Mouse (Mus musculus) skeletal muscle tissue, adult 2 months (tissue): ENCODE data around the gene Zmynd8.

ENCODE experiments used
- DNase-seq: peaks from one replicate; pipeline ENCODE4 v3.0.0-alpha.2; 2012; ENCODE audit warnings: low read depth, low spot score

The Zmynd8 gene

DNA sequence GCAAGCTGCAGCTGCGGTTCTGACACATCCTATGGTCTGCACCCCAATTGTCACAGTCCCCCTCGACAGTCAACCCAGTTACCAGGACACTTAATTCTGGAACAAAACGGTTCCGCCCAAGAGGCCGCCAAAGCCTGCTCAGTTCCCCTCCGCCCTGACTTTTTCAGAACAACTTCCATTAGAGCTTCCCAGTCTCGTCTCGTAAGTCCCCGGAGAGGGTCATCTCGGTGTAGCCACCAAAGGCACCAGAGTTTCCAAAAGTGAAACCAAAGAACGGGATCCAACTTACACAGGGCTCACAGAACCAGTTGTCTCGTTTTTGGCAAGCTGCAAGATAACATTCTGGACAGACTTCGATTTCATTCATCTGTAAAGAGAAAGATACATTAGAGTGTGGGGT, 64.2 kb downstream of the Zmynd8 start:
- DNase-seq: no peak

DNA sequence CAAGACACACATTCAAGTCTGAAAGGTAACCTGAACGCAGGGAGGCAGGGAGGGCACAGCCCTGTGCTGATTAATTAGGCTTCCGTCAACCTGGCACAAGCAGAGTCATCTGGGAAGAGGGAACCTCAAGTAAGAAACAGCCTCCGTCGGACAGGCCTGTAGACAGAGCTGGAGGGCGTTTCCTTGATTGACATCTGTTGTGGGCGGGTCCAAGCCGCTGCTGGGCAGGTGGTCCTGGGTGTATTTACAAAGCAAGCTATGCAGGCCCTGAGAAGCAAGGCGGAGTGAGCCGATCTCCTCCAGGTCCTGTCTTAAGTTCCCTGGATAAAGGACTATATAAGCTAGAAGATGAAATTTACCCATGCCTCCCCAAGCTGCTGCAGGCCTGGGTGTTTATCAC, 65.3 kb downstream of the Zmynd8 start:
- no peak for DNase-seq

DNA sequence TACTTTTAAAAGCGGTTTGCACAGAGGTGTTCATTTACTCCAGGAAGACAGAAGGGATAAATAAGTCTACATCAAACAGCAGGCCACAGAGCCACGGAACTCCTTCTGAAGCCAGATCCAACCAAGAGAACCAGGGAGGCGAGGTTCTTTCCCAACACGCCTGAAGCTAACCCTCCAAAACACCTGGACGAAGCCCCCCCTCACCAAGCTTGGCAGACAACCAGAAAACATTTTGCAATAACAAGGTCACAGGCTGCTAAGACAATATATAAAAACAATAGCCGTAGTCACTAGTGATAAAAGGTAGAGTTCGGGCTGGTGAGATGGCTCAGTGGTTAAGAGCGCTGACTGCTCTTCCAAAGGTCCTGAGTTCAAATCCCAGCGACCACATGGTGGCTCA, 66.1 kb downstream of the Zmynd8 start:
- DNase-seq: no peak

DNA sequence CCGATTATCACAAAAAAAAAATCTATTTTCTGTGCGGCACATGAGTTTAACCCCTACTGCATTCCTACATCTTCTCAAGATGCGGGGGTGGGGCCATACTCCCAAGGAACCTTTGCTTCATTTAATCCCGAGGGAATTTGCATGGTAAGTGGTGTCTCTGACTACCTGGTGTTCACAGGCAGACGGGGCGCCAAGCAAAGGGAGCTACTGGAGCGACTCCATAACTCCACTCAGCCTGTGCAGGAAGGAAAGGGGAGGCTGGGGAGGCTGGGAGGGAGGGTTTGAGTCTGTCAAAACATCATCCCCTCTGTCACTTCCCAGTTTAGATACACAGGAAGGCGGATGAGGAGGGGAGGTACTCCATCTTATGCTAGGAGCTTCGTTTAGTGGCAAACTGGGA, 66.5 kb downstream of the Zmynd8 start:
- DNase-seq: no peak

DNA sequence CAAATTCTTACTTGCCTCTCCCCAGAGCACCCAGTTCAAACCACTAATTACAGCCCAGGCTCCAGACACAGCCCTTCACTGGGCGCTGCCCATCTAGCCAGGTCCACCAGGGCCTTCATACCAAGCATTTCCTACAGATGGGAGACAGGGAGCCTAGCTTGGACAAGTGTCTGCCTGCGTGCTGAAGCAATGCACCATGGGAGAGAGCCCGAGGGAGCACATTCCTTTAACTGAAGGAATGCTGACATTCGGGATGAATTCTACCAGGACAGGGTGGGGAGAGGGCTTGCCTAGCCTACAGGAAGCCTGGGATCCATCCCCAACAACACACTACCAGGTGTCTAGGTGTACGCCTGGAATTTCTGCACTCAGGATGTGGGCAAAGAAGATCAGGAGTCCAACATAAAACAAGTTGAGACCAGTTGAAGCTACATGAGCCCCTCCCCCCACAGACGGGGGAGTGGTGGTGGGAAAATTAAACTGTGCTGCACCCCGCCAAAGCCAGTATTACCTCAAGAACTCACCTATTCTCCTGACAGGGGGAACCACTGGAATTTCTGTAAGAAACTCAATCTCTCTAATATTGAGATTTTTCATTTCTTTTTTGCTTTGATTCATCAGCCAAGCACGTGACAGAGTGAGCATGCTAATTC, 67.1 kb downstream of the Zmynd8 start:
- no peak for DNase-seq

DNA sequence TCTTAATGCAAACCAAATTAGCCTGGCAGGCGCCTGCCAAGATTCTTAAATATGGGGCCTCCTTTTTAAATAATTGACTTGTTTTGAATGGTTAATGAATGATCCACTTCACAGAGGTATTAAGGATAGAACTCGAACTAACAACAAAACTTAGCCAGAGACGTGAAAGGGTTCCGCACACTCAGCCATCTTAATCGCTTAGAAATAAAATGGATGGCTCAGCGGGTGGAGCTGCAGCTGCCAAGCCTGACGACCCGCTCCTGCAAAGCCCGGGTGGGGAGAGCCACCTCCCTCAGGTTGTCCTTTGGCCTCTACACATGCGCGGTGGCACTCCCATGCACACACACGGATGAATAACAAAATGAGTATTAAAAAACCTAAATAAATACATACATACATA, 70.0 kb downstream of the Zmynd8 start:
- no peak for DNase-seq

DNA sequence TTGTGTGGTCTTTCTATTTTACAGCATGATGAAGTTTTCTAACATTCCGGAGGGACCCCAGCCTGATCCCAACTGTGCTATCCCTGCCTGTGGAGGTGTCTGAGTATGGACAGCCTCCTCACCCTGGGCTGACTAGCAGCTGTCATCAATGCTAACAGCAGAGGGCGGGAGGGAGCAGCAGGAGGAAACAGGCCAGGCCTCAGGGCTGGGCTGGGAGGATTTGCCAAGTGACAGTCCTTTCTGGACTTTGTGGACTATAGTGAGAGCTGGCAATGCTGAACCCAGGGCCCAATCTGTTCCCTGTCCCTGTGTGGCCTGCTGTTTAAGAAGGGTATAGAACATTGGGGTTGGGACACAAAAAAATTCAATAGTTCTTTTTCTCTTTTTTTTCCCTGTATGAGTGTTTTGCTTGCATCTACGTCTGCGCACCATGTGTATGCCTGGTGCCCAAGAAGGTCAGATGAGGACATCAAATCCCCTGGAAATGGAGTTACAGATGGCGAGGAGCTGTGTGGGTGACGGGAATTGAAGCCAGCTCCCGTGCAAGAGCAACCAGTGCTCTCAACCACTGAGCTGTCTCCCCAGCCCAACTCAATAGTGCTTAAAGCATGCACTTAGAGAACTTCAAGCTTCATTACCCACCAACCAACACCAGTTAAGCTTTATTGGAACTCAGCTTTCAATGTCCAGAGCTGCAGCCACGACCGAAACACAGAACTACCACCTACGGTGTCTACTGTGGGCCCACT, 72.7 kb downstream of the Zmynd8 start:
- DNase-seq: peak; percentile 79

DNA sequence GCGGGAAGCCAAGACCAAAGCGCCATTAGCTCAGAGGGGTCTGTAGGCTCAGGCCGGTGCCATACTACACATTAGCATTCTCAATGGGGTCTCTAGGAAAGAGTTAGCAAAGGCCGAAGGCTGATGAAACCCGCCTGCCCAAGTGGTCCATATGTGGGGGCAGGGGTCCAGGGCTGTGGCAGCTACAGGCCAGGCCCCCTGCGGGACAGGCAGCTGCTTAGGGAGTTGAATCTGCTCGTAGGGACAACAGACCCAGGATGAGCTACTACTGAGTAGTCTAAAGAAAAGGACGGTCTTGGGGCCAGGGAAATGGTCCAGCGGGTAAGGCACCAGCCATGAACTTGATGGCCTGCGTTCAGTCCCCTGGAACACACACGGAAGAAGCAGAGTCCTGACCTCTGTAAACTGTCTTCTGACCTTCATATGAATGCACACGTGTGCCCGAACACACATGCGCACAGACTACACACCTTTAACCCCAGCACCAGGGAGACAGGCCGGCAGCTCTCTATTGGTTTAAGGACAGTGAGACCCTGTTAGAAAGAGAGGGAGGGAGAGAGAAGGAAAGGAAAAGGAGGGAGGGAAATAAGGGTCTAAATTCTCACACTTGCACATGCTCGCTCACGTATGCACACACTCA, 73.4 kb downstream of the Zmynd8 start:
- DNase-seq: no peak

DNA sequence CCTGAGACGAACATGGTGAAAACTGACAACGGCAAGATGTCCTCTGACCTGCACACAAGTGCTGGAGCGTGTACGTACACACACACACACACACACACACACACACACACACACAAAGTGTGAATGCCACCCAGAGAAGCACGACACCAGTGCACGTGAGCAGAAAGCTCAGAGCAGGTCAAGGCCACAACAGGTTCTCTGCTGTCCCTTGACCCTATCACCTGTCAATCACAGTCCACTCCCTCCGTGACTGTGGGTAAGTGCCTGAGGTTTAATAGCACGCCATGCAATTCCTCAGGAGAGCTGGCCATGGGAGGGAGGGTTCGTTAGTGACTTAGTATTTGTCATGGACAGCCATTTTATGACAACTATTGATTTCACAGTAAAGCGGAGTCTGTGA, 74.0 kb downstream of the Zmynd8 start:
- DNase-seq: no peak

DNA sequence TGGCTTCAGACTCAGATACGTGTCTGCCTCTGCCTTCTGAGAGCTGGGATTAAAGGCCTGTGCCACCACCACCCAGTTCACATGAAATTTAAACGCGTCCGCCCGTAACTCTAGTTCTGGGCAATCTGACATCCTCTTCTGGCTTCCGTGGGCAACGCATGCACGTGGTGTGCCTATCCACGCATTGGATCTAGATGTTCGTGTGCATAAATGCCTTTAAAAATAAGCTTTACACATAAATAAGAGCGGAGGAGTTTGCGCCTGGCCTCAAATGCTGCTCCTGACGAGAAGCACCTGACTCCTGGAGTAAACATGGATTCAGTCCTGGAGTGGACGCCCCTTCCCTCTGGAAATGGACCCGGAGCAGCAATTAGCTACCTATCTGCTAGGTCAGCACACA, 76.3 kb downstream of the Zmynd8 start:
- DNase-seq: no peak

DNA sequence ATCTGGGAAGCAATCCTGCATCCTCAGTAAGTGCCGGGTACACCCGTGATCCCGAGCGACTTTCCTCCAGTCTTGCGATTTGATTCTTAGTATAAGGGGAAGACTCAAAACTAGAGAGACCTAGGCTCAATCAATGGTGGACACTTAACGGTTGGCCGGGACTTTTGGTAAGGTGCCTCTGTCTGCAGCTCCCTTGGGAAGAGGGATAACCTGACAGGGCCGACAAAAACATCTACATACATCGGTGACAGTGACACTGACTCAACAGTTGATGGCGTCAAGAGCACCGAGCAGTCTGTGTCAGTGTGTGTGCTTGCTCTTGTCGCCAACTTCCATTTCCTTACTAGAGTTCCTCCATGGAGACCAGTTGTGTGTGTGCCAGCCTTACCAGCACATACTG, 77.1 kb downstream of the Zmynd8 start:
- DNase-seq: no peak

DNA sequence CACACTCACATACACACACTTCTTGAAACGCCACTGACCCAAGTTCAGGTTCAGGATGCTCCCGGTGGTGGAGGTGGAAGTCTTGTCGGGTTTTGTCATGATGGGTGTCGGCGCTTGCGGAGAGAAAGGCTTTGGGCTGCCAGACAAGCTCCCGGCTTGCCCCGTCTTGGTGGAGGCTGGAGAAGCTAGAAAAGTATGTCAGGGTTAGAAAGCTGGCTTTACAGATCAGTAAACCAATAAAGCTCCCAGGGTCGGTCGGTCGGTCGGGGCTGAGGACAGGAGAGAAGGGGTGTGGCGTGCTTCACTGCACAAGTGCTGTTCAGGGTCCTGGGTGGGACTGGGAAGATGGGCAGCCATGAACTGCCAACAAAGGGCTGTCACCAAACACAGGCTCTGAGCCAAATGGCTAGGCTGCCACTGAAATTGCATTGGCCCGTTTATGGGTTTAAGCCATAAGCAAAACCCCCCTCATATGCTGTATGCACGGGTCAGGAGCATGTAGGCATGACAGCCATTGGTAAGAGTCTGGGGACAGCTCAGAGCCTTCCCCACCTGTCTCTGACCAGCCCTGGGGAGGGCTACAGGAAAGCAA, 78.2 kb downstream of the Zmynd8 start:
- DNase-seq: no peak

DNA sequence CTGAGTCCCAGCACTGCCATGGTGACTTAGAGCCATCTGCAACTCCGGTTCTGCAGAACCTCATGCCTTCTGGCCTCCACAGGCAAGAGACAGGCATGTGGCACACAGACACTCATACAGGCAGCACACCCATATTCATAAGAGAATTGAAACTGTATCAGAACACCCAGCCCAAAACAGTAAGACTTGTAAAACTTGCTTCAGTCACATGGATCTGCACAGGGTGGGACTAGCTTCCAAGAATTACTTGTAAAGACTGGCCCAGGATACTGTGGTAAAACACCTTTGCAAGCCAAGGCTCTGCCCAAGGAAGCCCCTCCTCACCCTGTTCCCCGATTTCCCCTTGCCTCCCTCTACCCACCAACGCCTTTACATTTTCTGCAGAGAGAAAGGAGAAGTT, 78.7 kb downstream of the Zmynd8 start:
- DNase-seq: no peak

DNA sequence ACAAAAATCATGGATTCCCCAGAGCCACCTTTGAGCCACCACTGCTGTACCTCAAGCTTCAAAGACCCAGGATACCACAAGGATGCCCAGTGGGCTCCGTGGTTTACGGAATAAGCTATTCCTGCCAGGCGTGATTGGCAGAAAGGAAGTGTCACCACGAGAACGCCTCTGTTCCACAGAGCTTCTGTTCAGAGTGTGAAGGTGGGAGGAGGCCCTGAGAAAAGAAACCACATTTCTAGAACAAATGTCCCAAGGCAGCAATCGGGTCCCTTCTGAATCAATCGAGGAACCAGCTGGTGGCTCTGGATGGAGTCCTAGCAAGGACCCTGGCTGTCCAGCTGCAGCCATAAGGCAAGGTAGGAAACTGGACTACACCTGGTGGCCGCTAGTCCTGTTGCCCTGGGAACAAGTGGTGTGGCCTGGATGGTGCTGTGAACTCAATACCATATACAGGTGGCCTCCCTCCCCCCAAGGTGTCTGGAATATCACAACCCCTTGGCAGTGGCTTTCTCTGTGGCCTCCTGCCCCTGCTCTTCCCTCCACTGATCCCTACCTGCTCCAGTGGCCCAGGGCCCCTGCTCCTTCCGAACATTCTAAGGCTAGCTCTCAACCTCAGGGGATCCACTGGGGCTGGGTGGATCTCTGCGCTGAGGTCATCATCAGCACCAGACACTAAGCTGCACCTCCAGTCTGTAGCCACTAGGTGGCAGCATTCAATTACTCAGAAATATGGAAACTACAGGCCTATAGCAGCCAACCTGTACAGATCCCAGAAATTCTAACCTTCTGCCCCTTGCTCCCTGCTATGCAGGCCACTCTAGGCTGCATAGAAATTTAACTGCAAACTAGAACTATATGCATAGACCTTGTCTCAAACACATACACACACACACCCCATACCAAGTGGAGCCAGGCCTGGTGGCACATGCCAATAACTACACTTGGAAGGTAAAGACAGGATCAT, 79.5 kb downstream of the Zmynd8 start:
- peak; percentile 73 for DNase-seq

DNA sequence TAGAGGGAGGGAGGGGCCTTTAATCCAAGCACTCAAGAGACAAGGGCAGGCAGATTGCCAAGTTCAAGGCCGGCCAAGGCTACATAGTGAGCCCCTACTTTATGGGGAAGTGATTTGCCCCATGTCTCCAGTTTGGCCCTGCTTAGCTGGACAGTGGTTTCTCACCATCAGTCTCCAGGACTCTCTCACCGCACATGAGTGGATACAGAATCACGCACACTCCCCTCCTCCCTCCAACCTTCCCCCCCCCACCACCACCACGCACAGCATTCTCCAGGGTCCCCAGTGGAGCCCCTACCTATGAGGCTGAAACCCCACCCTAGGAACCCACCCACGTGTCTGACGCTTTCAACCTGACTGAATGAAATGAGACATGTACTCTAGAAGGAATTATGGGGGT, 80.2 kb downstream of the Zmynd8 start:
- DNase-seq: no peak

DNA sequence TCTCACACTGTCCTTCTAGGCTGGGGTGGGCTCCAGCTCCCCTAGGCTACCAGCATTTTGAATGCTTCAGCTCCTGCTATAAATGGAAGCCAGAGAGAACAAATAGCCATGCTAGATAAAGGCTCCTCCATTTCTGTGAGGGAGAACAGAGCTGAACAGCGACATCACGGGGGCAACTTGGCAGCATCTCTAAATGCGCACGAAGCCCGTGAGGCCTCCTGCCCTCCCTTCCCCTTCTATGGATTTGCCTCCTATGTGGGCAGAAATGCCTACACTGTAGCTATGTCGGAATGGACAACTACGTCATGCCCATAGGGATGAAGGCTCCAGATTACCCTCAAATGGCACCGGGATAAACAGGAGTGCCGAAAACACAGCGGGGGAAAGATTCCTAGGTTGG, 81.4 kb downstream of the Zmynd8 start:
- DNase-seq: no peak

DNA sequence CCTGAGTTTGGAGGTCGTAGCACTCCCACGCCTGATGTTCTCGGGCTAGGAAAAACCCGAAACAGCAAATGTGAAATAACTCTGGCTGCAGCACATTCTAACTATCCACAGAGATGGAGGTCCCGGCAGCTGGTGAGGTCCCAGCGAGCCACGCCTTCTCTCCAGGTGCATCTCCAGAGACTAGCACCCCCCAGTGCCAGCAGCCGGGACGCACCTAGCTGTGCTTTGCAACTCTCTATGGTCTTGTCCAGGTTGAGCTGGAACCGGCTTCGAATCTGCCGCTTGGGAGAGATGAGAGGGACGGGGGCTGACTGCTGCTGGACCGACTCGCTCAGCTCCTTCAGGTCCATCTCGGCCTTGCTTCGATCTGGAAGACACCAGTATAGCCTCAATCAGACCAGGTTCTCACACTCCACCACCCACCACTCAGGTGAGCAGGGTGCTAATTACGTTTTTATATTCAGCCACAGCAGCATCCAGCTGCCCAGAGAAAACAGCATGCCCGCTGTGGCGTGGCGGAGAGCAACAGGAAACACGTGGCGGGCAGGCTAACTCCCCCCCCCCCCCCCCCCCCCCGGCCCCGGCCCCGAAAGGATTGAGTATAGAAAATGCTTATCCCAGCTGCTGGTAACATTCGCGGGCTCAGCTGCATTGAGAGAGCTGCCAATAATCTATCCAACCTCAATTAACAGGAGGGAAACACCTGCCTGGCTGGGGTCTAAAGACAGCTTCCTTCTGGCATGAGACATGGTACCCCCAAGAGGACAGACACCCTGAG, 83.5 kb downstream of the Zmynd8 start:
- DNase-seq: no peak

DNA sequence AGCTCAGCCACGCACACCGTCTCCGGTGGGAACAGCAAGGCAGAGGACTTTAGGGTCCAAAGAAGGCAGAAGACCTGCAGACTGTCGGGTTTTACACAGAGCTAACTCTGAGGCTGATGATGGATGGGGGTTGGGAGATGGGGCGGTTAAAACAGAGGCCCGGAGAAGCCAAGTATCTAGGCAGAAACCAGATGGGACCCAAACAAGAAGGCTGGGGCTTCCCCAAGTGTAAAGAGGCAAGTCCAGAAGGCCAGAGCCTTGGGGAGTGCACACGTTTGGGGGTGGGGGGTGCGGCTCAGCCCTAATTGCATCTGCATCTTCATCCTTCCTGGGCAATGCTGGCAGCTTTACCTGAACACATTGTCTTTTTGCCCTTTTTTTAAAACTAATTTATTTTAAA, 85.9 kb downstream of the Zmynd8 start:
- DNase-seq: no peak

DNA sequence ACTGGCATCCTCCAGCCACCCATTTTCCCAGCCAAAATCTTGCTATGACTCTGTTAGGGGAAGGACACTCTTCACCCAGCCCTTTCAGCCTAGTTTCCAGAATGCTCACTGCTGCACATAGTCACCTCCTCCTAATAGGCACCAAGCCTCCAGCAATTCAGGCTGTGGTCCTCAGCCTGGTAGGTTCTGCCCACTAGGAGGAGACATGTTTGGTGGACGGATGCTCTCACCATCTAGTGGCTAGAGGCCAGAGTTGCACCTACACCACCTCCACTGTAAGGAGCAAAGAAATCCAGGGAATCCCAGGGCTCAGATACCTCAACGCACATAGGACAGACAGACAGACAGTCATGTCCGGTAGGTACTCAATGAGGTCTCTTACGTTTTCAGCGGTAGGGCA, 87.3 kb downstream of the Zmynd8 start:
- DNase-seq: no peak

DNA sequence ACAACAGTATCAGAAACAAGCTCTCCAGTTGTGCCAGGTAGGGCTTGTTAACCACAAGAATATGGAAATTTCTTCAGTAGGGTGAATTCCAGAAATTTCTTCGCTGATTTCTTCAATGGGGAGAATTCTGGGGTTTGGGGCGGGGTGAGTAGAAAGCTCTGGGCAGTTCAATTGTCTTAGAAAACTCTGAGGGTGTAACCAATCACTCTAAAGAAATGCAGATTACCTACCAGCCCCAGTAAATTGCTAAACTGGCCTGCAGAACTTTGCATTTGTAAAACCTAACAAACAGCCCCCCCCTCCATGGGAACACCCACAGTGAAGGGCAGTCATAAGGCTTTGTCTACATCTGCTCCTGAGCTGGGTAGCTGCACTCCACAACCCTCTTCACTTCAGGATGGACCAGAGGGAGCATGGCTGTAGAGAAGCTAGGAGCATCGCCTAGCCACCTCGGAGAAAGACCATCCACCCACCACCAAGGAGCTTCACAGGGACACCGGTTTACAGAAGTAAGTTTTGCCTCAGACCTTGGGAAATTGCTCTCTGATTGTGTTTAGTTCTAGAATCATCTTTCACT, 88.8 kb downstream of the Zmynd8 start:
- DNase-seq: no peak
